Mouse (Mus musculus) ES-Bruce4 (cell line): Measurements from ENCODE around the gene Rab40c.

ENCODE experiments used
- CTCF ChIP-seq: IDR thresholded peaks from one replicate; pipeline ENCODE4 v1.8.1; 2011; ENCODE audit warnings: low read depth, low read length
- EP300 ChIP-seq: IDR thresholded peaks from 2 replicates; pipeline ENCODE4 v1.6.1; 2011; ENCODE audit warnings: low read depth, low read length; ENCODE audit not compliant: insufficient read depth
- POLR2A ChIP-seq: IDR thresholded peaks from one replicate; pipeline ENCODE4 v1.8.1; 2011; ENCODE audit warnings: low read length; ENCODE audit not compliant: insufficient read depth

DNA sequence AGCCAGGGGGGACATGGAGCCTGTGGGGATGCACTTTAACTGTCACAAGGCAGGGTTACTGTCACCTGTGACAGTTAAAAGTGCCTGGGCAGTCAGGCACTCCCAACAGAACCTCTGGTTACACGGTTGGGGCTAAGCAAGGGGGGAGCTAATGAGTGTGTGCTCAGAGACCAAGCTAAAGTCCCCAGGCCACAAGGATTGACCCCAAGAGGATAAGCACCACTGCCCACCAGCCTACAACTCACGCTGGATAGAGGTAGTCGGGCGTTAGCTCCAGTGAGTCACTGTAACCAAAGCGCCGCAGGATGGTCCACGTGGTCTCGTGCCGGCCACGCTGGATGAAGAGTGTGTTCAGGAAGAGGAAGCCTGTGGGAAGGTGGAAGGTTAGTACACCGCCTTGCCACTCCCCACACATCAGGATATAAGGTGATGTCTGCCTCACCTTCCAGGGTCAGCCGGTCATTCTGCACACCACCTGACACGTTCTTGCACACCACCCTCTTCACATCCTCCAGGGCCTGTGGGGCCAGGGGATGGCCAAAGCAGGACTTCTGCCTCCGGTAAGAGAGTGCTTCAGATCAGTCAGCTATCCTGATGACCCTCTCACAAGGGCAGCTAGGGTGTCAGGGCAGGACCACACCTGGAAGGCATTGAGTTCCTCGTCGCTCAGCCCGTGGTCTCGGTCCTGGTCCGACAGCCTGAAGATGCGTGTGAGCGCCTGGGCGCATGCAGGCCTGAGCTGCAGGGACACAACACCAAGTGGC lies 78.2 kb downstream of the Rab40c start, which contains the start of gene Gm20683:
- no peak for TF ChIP-seq CTCF
- TF ChIP-seq POLR2A: no peak
- TF ChIP-seq EP300: no peak
